Mouse (Mus musculus): Measurements from ENCODE around the gene Fbxw11. TPM values are rescaled to one million over a fixed set of nuclear protein-coding genes. Genes with fewer than 3 reads are reported as not detected.
"Not testable (repeated sequence)": the region's sequence is repeated elsewhere in the genome, so short reads cannot be mapped to it uniquely, and the experiment has no call there.

Fbxw11 gene
- total RNA-seq, 2 experiments from 2014 or later = 148 to 157 TPM

DNA sequence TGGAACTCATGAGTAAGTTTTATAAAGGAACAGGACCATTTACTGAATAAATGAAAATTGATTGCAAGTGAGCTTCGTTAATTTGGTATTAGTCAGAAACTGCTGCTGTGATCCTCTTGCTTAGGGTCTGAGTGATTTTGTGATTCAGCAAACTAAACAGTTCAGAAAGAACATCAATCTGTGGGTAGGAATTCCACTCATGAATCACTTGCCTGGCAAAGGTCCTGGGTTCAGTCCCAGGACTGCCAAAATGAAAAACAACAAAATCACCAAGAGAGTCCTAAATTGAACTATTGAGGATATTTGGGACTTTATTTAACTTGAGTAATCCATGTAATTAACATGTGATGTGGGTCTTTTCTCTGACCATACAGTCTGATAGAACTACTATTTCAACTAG lies 35.3 kb downstream of the Fbxw11 start:
- DNase-seq = no peak

DNA sequence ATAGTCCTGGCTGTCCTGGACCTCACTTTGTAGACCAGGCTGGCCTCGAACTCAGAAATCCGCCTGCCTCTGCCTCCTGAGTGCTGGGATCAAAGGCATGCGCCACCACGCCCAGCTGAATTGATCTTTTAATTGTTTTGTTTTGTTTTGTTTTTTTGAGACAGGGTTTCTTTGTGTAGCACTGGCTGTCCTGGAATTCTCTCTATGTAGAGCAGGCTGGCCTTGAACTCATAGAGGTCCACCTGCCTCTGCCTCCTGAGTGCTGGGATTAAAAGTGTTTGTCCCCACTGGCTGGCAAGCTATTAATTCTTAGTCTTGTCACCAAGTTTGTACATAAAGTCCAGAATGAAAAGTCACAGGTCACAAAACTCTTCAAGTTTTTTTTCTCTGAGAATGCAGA lies 36.6 kb downstream of the Fbxw11 start:
- not testable (repeated sequence) for DNase-seq

- no peak for DNase-seq
Measured at GRCm38 (mm10) chr11:32680014-32680413, 37.5 kb downstream of the Fbxw11 start.

DNA sequence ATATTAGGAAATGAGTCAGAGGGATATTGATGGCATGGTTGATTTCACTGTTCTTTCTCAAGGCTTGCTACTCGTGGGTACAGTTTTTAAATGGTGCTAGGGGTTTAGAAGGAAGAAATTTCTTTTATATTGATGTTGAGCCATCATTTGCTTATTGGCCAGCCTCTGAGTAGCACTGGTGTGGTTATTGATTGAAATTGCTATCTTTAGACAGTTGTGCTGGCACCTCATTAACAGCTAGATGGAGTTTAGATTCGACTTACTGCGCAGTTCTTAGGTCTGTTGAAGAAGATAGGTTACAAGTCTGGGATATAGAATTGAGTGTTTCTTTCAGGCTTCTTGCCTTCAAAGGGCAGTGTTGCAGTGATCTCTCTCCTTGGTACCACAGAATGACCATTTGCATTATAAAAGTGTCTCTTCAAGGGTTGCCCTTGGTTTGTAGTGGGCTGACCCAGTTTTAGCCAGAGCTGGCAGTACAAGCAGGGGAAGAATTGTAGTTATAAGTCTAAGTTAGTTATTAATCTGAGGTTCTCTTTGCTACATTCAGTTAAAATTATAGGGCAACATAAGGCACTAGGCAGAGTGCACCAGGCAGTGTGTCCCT lies 38.8 kb downstream of the Fbxw11 start:
- no peak for DNase-seq

GRCm38 (mm10) chr11:32682335-32683102 lies 40.0 kb downstream of the Fbxw11 start:
- no peak for DNase-seq

- DNase-seq = no peak
Measured at GRCm38 (mm10) chr11:32684690-32685254, 42.2 kb downstream of the Fbxw11 start.

DNA sequence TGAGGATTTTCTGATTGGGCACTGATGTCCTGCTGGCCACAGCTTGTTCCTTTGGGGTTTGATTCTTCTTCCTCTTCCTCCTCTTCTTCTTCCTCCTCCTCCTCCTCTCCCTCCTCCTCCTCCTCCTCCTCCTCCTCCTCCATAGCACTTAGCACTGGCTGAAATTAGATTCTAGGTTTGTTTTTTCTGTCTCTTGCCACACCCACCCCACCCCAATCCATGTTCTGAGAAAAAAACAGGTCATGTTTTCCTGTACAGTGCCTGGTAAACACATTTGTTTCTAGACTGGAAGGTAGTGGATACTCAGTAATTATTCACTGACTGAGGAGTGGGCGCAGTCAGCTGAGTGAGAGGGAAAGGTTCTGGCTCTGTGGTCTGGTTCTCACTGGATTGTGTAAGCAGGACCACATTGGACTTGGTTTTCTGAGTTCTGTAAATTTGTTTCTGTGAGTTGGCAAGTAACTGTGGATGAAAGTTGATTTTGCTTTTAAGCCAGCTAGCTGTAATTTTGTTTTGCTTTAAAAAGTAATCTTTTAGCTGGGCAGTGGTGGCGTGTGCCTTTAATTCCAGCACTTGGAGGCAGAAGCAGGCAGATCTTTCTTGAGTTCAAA lies 45.8 kb downstream of the Fbxw11 start:
- DNase-seq = no peak

GRCm38 (mm10) chr11:32689510-32689909 lies 47.0 kb downstream of the Fbxw11 start:
- no peak for DNase-seq

DNA sequence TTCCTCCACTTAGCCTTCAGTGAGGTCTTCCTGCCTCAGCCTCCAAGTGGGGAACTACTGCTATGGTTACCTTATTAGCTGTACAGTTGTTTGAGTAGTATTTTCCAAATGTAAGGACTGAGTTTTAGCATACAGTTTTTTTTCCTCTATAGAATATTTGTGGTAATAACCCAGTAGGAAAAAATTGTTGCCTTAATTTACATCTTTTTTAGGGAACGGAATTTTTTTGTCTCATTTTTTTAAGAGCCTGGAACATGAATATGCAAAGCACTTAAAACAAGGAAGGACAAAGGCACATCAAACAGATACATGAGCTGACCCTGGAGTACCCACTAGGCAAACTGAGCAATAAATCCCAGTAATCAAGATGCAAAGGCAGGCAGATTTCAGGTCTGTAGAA lies 50.3 kb downstream of the Fbxw11 start:
- no peak for DNase-seq

GRCm38 (mm10) chr11:32693431-32694141 lies 51.1 kb downstream of the Fbxw11 start:
- DNase-seq = no peak

- not testable (repeated sequence) for DNase-seq
Measured at GRCm38 (mm10) chr11:32694322-32695003, 51.9 kb downstream of the Fbxw11 start.

DNA sequence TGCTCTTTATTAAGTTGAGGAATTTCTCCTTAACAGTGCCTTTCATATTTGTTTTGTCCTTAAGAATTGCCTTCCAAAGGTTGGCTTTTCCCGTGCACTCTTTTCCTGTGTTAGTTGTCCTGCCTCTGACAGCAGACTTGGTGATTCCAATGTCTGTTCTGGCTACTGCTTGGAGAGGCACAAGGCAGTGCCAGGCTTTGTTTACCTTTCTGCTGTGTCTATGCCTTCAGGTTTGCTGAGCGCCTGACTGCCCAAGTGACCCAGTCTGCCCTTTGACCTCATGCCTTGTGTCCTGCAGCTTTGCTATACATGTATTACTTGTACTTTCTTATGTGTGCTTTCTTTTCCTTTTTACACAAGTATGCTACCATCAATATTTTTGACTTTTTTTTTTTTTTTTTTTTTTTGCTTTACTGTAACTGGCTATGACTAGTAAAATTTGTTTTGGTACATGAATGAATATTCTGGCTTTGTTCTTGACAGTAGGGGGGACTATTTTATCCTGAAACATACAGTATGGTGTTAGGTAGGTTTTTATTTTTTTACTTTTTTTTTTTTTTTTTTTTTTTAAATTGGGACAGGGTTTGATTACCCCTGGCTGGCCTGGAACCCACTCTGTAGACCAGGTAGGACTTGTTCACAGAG lies 54.0 kb downstream of the Fbxw11 start:
- DNase-seq = no peak

DNA sequence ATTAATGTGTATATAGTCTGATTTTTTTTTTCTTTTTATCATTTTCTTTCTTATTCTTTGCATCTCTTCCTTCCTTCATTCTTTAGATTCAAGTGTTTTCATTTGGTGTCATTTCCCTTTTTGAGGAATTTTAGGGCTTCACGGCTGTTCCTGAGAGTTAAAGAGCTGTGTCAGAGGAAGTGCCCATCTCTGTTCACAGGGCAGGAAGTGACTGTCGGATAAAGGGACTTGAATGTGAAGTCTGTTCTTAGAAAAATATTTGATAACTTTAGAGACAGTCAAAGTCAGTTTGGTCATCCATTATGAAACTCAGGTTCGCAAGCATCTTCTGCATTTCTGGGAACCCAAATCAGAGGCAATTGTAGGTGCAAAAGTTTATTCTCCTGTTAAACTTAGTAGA lies 55.2 kb downstream of the Fbxw11 start:
- DNase-seq = no peak

GRCm38 (mm10) chr11:32699913-32700493 lies 57.5 kb downstream of the Fbxw11 start:
- DNase-seq = no peak

DNA sequence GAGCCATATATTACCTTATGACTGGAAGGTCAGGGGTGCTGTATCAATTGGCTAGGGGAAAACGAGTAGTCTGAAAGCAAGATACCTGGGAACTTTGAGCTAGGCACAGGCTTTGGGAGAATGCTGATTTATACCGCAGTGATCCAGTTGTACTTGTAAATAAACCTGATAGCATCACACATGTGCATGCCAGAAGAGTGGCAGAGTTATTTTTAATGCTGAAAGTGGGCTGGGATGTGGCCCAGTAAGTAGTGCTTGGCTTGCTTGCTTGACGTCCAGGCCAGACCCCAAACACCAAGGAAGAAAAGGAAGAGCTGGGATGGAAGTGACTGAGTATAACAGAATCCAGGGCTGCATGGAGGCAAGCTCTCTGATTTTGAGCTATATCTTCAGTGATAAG lies 59.0 kb downstream of the Fbxw11 start:
- no peak for DNase-seq

DNA sequence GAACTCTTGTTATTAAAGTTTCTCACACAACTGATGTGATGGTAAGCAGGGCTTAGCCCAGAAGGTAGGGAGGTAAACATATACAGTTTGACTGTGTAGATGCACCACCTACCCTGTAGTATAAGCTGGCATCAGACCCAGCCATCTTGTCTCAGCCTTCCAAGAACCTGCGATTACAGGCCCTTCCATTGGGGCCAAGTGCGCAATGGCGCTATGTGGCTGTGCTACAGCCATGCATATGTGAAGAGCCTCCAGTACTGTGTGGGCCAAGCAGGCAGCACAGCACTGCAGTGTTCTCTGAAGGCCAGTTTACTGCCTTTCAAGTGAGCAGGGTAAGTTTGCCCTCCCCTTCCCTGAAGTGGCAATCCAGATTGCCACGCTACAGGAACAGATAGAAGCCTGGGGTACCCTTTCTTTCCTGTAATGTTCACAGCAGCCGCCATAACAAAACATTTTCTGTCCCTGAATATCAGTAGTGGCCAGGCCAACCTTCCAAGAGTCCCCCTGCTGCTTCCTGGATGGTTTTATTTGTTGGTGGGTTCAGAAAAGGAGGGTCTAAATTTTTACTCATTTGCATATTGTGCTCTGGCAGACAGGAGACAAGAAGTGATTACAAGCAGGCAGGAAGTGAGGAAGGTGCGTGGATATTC lies 61.8 kb downstream of the Fbxw11 start:
- DNase-seq = no peak

DNA sequence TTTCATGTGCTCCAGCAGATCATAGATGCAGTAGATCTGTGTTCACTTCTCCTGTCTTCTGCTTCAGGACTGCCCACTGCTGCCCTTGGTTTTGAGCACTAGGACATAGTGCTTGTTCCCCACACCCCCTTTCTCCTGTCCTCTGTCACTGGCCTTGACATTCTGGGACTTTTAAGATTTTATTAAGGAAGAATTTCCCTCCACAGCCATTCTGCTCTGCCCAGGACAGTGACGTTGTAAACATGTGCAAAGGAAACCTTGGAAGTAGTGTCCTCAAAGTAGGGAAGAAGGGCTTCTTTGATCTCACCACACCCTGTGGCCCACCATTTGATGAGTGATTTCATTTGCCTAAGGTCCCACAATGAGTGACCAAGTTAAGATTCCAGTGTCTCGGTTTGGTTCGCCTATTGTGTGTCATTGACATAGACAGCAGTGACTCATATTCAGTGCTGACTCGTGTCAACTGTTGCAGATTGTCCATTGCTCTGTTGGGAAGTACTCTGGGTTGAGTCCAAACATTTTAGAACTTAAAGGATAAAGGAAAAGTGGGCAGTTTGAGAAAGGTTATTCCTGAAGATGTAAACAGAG lies 64.0 kb downstream of the Fbxw11 start:
- DNase-seq = no peak

- DNase-seq = no peak
Measured at GRCm38 (mm10) chr11:32707481-32707880, 65.0 kb downstream of the Fbxw11 start.

DNA sequence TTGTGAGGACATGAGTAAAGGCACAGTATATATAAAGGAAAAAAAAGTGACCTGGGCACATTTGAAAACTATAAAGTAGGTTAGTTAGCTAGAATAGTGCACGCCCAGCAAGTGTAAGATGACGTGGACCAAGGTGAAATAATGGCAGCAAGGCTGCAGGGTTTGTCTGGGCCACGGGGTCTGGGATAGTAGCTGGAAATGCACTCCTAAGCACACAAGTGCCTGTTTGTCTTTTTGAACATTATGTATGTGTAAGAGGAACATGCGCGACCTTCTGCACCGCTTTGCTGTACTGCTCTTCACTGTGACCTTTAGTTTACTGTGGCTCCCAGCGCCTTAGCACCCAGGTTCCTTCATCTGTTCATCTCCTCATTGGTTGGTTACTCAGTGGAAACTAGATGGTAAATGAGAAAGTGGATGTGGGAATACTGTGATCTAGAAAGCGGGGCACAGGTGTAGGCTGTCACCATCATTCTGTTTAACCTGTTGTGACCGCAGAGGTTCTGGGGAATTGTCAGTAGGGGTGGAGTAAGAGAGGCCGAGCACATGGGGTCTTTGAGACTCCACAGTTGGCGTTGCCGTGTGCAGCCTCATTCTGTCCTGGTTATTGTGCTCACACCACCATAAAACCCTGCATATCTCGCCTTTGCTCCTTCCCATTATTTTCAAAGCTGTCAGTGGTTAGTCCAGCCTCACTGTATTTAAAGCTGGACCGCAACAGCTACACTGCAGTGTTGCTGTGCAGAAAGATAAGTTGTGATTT lies 66.4 kb downstream of the Fbxw11 start:
- DNase-seq = no peak

DNA sequence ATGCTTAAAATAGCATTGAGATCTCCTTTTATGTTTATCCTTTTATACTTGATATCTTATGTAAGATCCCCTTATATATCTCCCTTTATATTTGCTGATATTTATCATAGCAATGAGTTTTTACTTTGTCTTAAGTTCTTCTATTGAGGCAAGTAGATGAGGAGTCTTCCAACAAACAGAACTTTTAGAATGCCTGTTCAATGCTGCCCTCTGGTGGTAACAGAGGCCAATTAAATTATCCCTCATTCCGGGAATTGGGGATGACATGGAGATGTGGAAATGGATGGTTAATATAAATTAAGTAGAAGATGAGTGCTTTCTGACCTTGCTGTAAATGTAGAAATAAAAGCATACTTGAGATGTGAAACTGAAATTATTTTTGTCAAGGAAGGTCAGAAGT lies 67.0 kb downstream of the Fbxw11 start:
- DNase-seq = no peak

Measured in layer of hippocampus, postnatal 36 days (tissue).